Mouse (Mus musculus) midbrain, embryonic 13.5 days (tissue): ENCODE results near the gene Mrpl35. TPM values are rescaled to one million over a fixed set of nuclear protein-coding genes. Genes with fewer than 3 reads are reported as not detected.

Experiments
- polyA plus RNA-seq: library from polyadenylated mRNA; unstranded; fragments of >200 nt; fragmentation: Nextera tagmentation; extraction: Ambion mirVana; gene quantifications from 2 replicates; pipeline ENCODE4 v1.2.1, GENCODE M21; 2015

Mrpl35 gene
- polyA plus RNA-seq, 1 experiment from 2014 or later: 42.3 TPM

Other genes with a start within 250 kb of the Mrpl35 start
- gene Kdm3a, start 194.0 kb downstream of the Mrpl35 start, polyA plus RNA-seq: 61.5 and 71.9 TPM in 2 replicates
- 197 and 202 TPM in 2 replicates for gene Reep1, start 119.4 kb downstream of the Mrpl35 start, polyA plus RNA-seq
- 161 and 163 TPM in 2 replicates for gene Immt, start 4.4 kb upstream of the Mrpl35 start, polyA plus RNA-seq
- 95.6 and 99.4 TPM in 2 replicates for gene Ptcd3, start 81.8 kb upstream of the Mrpl35 start, polyA plus RNA-seq
- 21.0 and 21.1 TPM in 2 replicates for gene Polr1a, start 82.1 kb upstream of the Mrpl35 start, polyA plus RNA-seq